Mouse (Mus musculus) gastrocnemius, adult 18-20 months (tissue): ENCODE measurements at regions not wholly inside any gene's neighbourhood (a gene's known extent, or its start where the extent isn't known, plus 50 kb on each side); places are given as distances from the start of the nearest gene placed in this dataset.
A peak's percentile ranks its signal among the peaks of the same experiment; 100 is the strongest.

ENCODE experiments used
- DNase-seq: peaks from one replicate; pipeline ENCODE4 v3.0.0; 2021; ENCODE audit warnings: low spot score

- no peak for DNase-seq
Observed at GRCm38 (mm10) chr1:184536311-184537200, 195.9 kb downstream of the Hlx start.

- DNase-seq = no peak
Observed at GRCm38 (mm10) chr1:184535691-184536090, 196.7 kb downstream of the Hlx start.

GRCm38 (mm10) chr1:184534511-184534910 is 197.9 kb downstream of the Hlx start:
- DNase-seq = no peak

- no peak for DNase-seq
Observed at GRCm38 (mm10) chr1:184533870-184534269, 198.5 kb downstream of the Hlx start.

- DNase-seq = no peak
Observed at GRCm38 (mm10) chr1:184532488-184533055, 199.8 kb downstream of the Hlx start.

- DNase-seq = peak; percentile 72
Observed at GRCm38 (mm10) chr1:184530606-184531320, 201.7 kb downstream of the Hlx start.

GRCm38 (mm10) chr1:184525740-184526139 is 206.7 kb downstream of the Hlx start:
- no peak for DNase-seq

GRCm38 (mm10) chr1:184519551-184519950 is 212.9 kb downstream of the Hlx start:
- DNase-seq = peak; percentile 62

- no peak for DNase-seq
Observed at GRCm38 (mm10) chr1:184504663-184505062, 227.8 kb downstream of the Hlx start.

- DNase-seq = no peak
Observed at GRCm38 (mm10) chr1:184503827-184504355, 228.5 kb downstream of the Hlx start.

GRCm38 (mm10) chr1:184500702-184501101 is 231.7 kb downstream of the Hlx start:
- no peak for DNase-seq

GRCm38 (mm10) chr1:184498909-184499525 is 233.4 kb downstream of the Hlx start:
- no peak for DNase-seq

GRCm38 (mm10) chr1:184497007-184497406 is 235.4 kb downstream of the Hlx start:
- no peak for DNase-seq

- no peak for DNase-seq
Observed at GRCm38 (mm10) chr1:184493811-184494210, 238.6 kb downstream of the Hlx start.

- no peak for DNase-seq
Observed at GRCm38 (mm10) chr1:184492115-184492514, 240.3 kb downstream of the Hlx start.

- DNase-seq = no peak
Observed at GRCm38 (mm10) chr1:184491252-184491651, 241.2 kb downstream of the Hlx start.

GRCm38 (mm10) chr1:184487409-184487808 is 245.0 kb downstream of the Hlx start:
- DNase-seq = no peak

GRCm38 (mm10) chr1:184484801-184485200 is 247.6 kb downstream of the Hlx start:
- DNase-seq = no peak

- no peak for DNase-seq
Observed at GRCm38 (mm10) chr1:184483371-184483770, 249.0 kb downstream of the Hlx start.

- DNase-seq = no peak
Observed at GRCm38 (mm10) chr1:184482026-184482425, 250.4 kb downstream of the Hlx start.

GRCm38 (mm10) chr1:184480571-184481220 is 251.7 kb downstream of the Hlx start:
- no peak for DNase-seq
